Mouse (Mus musculus) stomach, embryonic 15.5 days (tissue): Measurements from ENCODE around the gene Spg11. TPM values are rescaled to one million over a fixed set of nuclear protein-coding genes. Genes with fewer than 3 reads are reported as not detected.

Experiments
- ATAC-seq: fragments of 200-750 bp; cut with Nextera tagmentation; 2 replicates; pipeline ENCODE4 v1.8.0; 2017; ENCODE audit warnings: low read depth, moderate number of reproducible peaks, moderate TSS enrichment; ENCODE audit not compliant: insufficient read depth, low FRiP score
- H3K27ac ChIP-seq: fragments of 300-500 bp; sonication (generic); 2 replicates; pipeline ENCODE4 v1.5.1; 2015; ENCODE audit warnings: mild to moderate bottlenecking, inconsistent platforms
- H3K27me3 ChIP-seq: fragments of 300-500 bp; sonication (generic); replicated peaks from 2 replicates; pipeline ENCODE4 v1.6.1; 2015; ENCODE audit warnings: inconsistent platforms
- H3K36me3 ChIP-seq: fragments of 300-500 bp; sonication (generic); 2 replicates; pipeline ENCODE4 v1.6.1; 2015; ENCODE audit warnings: inconsistent platforms
- H3K4me1 ChIP-seq: fragments of 300-500 bp; sonication (generic); 2 replicates; pipeline ENCODE4 v1.6.1; 2015; ENCODE audit warnings: inconsistent platforms
- H3K4me2 ChIP-seq: fragments of 300-500 bp; sonication (generic); 2 replicates; pipeline ENCODE4 v1.6.1; 2015; ENCODE audit warnings: mild to moderate bottlenecking, inconsistent platforms
- H3K4me3 ChIP-seq: fragments of 300-500 bp; sonication (generic); replicated peaks from 2 replicates; pipeline ENCODE4 v1.5.1; 2015; ENCODE audit warnings: inconsistent platforms
- H3K9ac ChIP-seq: fragments of 300-500 bp; sonication (generic); 2 replicates; pipeline ENCODE4 v1.6.1; 2015; ENCODE audit warnings: inconsistent platforms
- H3K9me3 ChIP-seq: fragments of 300-500 bp; sonication (generic); 2 replicates; pipeline ENCODE4 v1.6.1; 2016; ENCODE audit warnings: inconsistent platforms
- WGBS: fragments of 180-500 bp; shearing (Covaris S2); methylation state at CpG from one replicate; pipeline ENCODE4 v1.1.7; 2015; 5-methylcytosine and 5-hydroxymethylcytosine counted together
- polyA plus RNA-seq: library from polyadenylated mRNA; unstranded; fragments of >200 nt; fragmentation: Nextera tagmentation; extraction: Ambion mirVana; gene quantifications from 2 replicates; pipeline ENCODE4 v1.2.1, GENCODE M21; 2015

Gene Spg11
- 7.7 and 9.9 TPM in 2 replicates for polyA plus RNA-seq

GRCm38 (mm10) chr2:122117961-122118958 lies at the start of gene Spg11:
Spg11 (minus strand) TSS chr2:122118386.
- no peaks in the 10 kb centered on the region for H3K9me3 ChIP-seq
- peak within 1 kb of the TSS; percentile 65 for H3K4me3 ChIP-seq
- peaks cover 8% of the 10 kb centered on the region for H3K36me3 ChIP-seq
- H3K9ac ChIP-seq = peak within 1 kb of the TSS; percentile 73
- WGBS = under 1% methylated on average over 47 of the region's 47 CpGs
- H3K4me2 ChIP-seq = peak within 1 kb of the TSS; percentile 58
- peaks cover 5% of the 10 kb centered on the region; the same call in 1 of the 2 replicates for H3K4me1 ChIP-seq
- peak; percentile 99 for ATAC-seq
- peak within 1 kb of the TSS; percentile 96 for H3K27ac ChIP-seq
- H3K27me3 ChIP-seq = no peaks in the 10 kb centered on the region

- WGBS = 80% methylated on average over 11 of the region's 11 CpGs
- H3K27ac ChIP-seq = no peak overlapping the region; the same call in 1 of the 2 replicates
- no peak overlapping the region for H3K4me2 ChIP-seq
- no peak overlapping the region for H3K9ac ChIP-seq
- H3K27me3 ChIP-seq = no peaks in the 10 kb centered on the region
- no peaks in the 10 kb centered on the region for H3K9me3 ChIP-seq
- no peaks in the 10 kb centered on the region for H3K36me3 ChIP-seq
- H3K4me1 ChIP-seq = 0 out of 2 replicates have a peak, but pooled peaks cover 3% of the 10 kb centered on the region
- H3K4me3 ChIP-seq = no peak overlapping the region
- no peak for ATAC-seq
These were observed 46.1 kb upstream of the Spg11 start for GRCm38 (mm10) chr2:122164293-122164692.

- 65% methylated on average over 13 of the region's 13 CpGs for WGBS
- no peak overlapping the region for H3K4me2 ChIP-seq
- H3K9ac ChIP-seq = no peak overlapping the region
- H3K4me1 ChIP-seq = 0 out of 2 replicates have a peak, but pooled peaks cover 3% of the 10 kb centered on the region
- no peak overlapping the region; the same call in 1 of the 2 replicates for H3K27ac ChIP-seq
- no peak overlapping the region for H3K4me3 ChIP-seq
- no peaks in the 10 kb centered on the region for H3K27me3 ChIP-seq
- ATAC-seq = no peak
- H3K36me3 ChIP-seq = no peaks in the 10 kb centered on the region
- H3K9me3 ChIP-seq = no peaks in the 10 kb centered on the region
These were observed 45.4 kb upstream of the Spg11 start for GRCm38 (mm10) chr2:122163430-122164195.

GRCm38 (mm10) chr2:122162529-122162928 lies 44.3 kb upstream of the Spg11 start:
- H3K27ac ChIP-seq = no peak overlapping the region
- H3K9ac ChIP-seq = no peak overlapping the region
- ATAC-seq = no peak
- WGBS = 71% methylated on average over 2 of the region's 2 CpGs
- H3K4me3 ChIP-seq = no peak overlapping the region
- no peaks in the 10 kb centered on the region for H3K27me3 ChIP-seq
- H3K4me1 ChIP-seq = peaks cover 6% of the 10 kb centered on the region; the same call in 1 of the 2 replicates
- H3K4me2 ChIP-seq = no peak overlapping the region
- H3K9me3 ChIP-seq = no peaks in the 10 kb centered on the region
- no peaks in the 10 kb centered on the region for H3K36me3 ChIP-seq

GRCm38 (mm10) chr2:122161542-122161941 lies 43.4 kb upstream of the Spg11 start:
- Histone ChIP-seq H3K9ac (no peak overlapping the region), H3K4me2 (no peak overlapping the region), H3K36me3 (no peaks in the 10 kb centered on the region), H3K4me3 (no peak overlapping the region), H3K4me1 (peaks cover 6% of the 10 kb centered on the region; the same call in 1 of the 2 replicates), H3K27ac (no peak overlapping the region), H3K27me3 (no peaks in the 10 kb centered on the region), H3K9me3 (no peaks in the 10 kb centered on the region)
- peak; percentile 54; the same call in 1 of the 2 replicates for ATAC-seq
- 37% methylated on average over 4 of the region's 4 CpGs for WGBS

GRCm38 (mm10) chr2:122160680-122161079 lies 42.5 kb upstream of the Spg11 start, which contains the start of gene Trim69:
Trim69 (plus strand) TSS chr2:122160700.
- peak; percentile 37; the same call in 1 of the 2 replicates for ATAC-seq
- no peaks in the 10 kb centered on the region for H3K27me3 ChIP-seq
- 39% methylated on average over 2 of the region's 2 CpGs for WGBS
- H3K36me3 ChIP-seq = no peaks in the 10 kb centered on the region
- H3K9ac ChIP-seq = no peak within 1 kb of the TSS
- H3K4me3 ChIP-seq = no peak within 1 kb of the TSS
- no peaks in the 10 kb centered on the region for H3K9me3 ChIP-seq
- H3K27ac ChIP-seq = 0 out of 2 replicates have a peak within 1 kb of the TSS, but pooled peaks have one; percentile 9
- peaks cover 6% of the 10 kb centered on the region; the same call in 1 of the 2 replicates for H3K4me1 ChIP-seq
- H3K4me2 ChIP-seq = no peak within 1 kb of the TSS

GRCm38 (mm10) chr2:122159667-122160066 lies 41.5 kb upstream of the Spg11 start:
- H3K27ac ChIP-seq = 0 out of 2 replicates have a peak overlapping the region, but pooled peaks have one; percentile 9
- no peaks in the 10 kb centered on the region for H3K27me3 ChIP-seq
- no peak overlapping the region for H3K9ac ChIP-seq
- H3K4me2 ChIP-seq = no peak overlapping the region
- H3K4me3 ChIP-seq = no peak overlapping the region
- peaks cover 6% of the 10 kb centered on the region; the same call in 1 of the 2 replicates for H3K4me1 ChIP-seq
- no peak for ATAC-seq
- WGBS = 78% methylated on average over 6 of the region's 6 CpGs
- H3K9me3 ChIP-seq = no peaks in the 10 kb centered on the region
- no peaks in the 10 kb centered on the region for H3K36me3 ChIP-seq

GRCm38 (mm10) chr2:122158362-122158802 lies 40.2 kb upstream of the Spg11 start:
- ATAC-seq = peak; percentile 56; the same call in 1 of the 2 replicates
- H3K9me3 ChIP-seq = no peaks in the 10 kb centered on the region
- H3K9ac ChIP-seq = no peak overlapping the region
- peaks cover 6% of the 10 kb centered on the region; the same call in 1 of the 2 replicates for H3K4me1 ChIP-seq
- no peaks in the 10 kb centered on the region for H3K36me3 ChIP-seq
- WGBS = 29% methylated on average over 6 of the region's 6 CpGs
- no peaks in the 10 kb centered on the region for H3K27me3 ChIP-seq
- H3K4me2 ChIP-seq = no peak overlapping the region
- H3K4me3 ChIP-seq = no peak overlapping the region
- peak overlapping the region; percentile 55; the same call in 1 of the 2 replicates for H3K27ac ChIP-seq

GRCm38 (mm10) chr2:122157561-122157960 lies 39.4 kb upstream of the Spg11 start:
- Histone ChIP-seq H3K9ac (no peak overlapping the region), H3K9me3 (no peaks in the 10 kb centered on the region), H3K4me1 (peaks cover 6% of the 10 kb centered on the region; the same call in 1 of the 2 replicates), H3K4me3 (no peak overlapping the region), H3K36me3 (no peaks in the 10 kb centered on the region), H3K4me2 (no peak overlapping the region), H3K27me3 (no peaks in the 10 kb centered on the region), H3K27ac (peak overlapping the region; percentile 55; the same call in 1 of the 2 replicates)
- ATAC-seq = no peak

- no peak for ATAC-seq
- 82% methylated on average over 4 of the region's 4 CpGs for WGBS
- H3K27me3 ChIP-seq = no peaks in the 10 kb centered on the region
- no peak overlapping the region for H3K9ac ChIP-seq
- peaks cover 6% of the 10 kb centered on the region; the same call in 1 of the 2 replicates for H3K4me1 ChIP-seq
- no peak overlapping the region for H3K4me2 ChIP-seq
- H3K27ac ChIP-seq = no peak overlapping the region
- H3K4me3 ChIP-seq = no peak overlapping the region
- no peaks in the 10 kb centered on the region for H3K36me3 ChIP-seq
- no peaks in the 10 kb centered on the region for H3K9me3 ChIP-seq
These were observed 38.0 kb upstream of the Spg11 start for GRCm38 (mm10) chr2:122156051-122156700.

- WGBS = 76% methylated on average over 2 of the region's 2 CpGs
- H3K27ac ChIP-seq = no peak overlapping the region
- no peak overlapping the region for H3K4me2 ChIP-seq
- peaks cover 6% of the 10 kb centered on the region; the same call in 1 of the 2 replicates for H3K4me1 ChIP-seq
- no peak overlapping the region for H3K9ac ChIP-seq
- ATAC-seq = no peak
- no peaks in the 10 kb centered on the region for H3K36me3 ChIP-seq
- H3K4me3 ChIP-seq = no peak overlapping the region
- no peaks in the 10 kb centered on the region for H3K9me3 ChIP-seq
- no peaks in the 10 kb centered on the region for H3K27me3 ChIP-seq
These were observed 37.1 kb upstream of the Spg11 start for GRCm38 (mm10) chr2:122155292-122155691.
